Mouse (Mus musculus): ENCODE measurements around the gene Cldn34a. TPM values are rescaled to one million over a fixed set of nuclear protein-coding genes. Genes with fewer than 3 reads are reported as not detected.
"Not testable (repeated sequence)": the region's sequence is repeated elsewhere in the genome, so short reads cannot be mapped to it uniquely, and the experiment has no call there.

The Cldn34a gene
- total RNA-seq (2017) = not detected in 2 replicates

DNA sequence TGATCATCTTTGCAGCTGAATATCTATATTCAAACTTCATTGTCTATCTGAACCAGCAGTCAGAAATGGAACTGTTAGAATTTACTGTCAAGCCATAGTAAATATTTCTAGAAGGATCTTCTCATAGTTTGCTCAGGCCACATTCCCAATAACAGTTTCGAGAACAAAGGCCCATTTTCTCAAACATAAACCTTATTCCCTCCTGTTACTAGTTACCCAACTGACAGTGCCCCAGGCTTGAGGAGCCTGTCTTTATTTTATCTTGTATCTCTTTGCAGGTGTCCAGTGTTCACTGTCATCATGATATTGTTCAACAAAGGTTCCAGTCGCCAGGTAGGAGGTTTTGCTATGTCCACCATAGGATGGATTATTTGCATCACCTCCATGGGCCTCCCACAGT lies at the start of gene Cldn34a:
Cldn34a (plus strand) TSS at position 301 of the 400 bp plus-strand sequence.
- ATAC-seq (replicated peaks in 1 of 2; ENCODE audit: insufficient read depth in 1 of 2, low FRiP score in 2 of 2, low TSS enrichment in 1 of 2, low read depth in 1 of 2, poor library complexity in 2 of 2, severe bottlenecking in 2 of 2) = no peak

DNA sequence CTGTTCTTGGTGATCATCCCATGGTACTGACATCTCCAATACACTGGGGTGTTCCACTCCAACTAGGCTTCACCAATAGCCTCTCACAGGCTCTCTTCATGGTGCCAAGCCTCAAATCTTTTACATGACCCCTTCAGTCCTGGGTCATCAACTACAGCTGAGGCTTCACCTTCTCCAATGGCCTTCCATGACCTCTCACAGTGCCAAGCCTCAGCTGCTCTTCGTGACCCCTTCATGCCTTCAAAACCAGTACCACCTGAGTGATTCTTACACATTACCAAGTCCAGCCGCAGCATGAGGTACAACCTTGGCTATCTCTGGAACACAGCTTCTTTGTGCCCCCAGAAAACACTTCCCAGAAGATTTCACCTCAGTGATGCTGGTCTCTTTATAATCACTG lies 44.5 kb upstream of the Cldn34a start:
- not testable (repeated sequence) for ATAC-seq (replicated peaks in 1 of 2; ENCODE audit: insufficient read depth in 1 of 2, low FRiP score in 2 of 2, low TSS enrichment in 1 of 2, low read depth in 1 of 2, poor library complexity in 2 of 2, severe bottlenecking in 2 of 2)

DNA sequence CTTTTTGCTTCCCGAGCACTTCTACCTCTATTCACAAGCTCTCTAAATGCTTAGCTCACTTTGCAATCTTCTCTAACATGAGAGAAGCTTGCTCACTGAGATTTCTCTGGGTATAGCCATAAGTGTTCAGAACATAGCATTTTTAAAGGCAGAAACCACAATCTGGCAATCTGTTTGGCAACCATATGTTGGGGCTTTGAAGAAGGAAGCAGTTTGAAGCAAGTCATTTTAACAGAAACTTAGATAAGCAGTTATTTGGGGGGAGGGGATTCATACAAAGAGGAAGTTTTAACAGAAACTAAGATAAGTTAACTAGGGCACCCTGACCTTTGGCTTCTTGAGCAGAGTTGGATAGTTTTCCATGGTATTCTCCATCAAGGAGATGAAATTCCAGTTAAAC lies 17.4 kb upstream of the Cldn34a start:
- peak; percentile 29 to 73; a peak in 3 of 4 replicates for ATAC-seq (replicated peaks in 1 of 2; ENCODE audit: insufficient read depth in 1 of 2, low FRiP score in 2 of 2, low TSS enrichment in 1 of 2, low read depth in 1 of 2, poor library complexity in 2 of 2, severe bottlenecking in 2 of 2)

DNA sequence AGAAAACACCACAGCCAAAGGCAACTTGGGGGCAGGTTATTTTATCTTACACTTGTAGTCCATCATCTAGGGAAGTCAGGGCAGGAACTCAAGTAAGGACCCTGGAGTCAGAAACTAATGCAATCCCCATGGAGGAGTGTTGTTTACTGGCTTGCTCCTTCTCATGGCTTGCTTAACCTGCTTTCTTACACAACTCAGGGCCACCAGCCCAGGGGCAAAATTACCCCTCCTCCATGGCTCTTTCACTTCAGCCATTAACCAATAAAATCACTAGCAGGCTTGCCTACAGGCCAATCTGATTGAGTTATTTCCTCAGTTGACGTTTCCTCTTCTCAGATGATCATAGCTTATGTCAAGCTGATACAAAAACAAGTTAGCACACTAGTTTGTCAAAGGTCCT lies 15.0 kb upstream of the Cldn34a start:
- no peak for ATAC-seq (replicated peaks in 1 of 2; ENCODE audit: insufficient read depth in 1 of 2, low FRiP score in 2 of 2, low TSS enrichment in 1 of 2, low read depth in 1 of 2, poor library complexity in 2 of 2, severe bottlenecking in 2 of 2)

DNA sequence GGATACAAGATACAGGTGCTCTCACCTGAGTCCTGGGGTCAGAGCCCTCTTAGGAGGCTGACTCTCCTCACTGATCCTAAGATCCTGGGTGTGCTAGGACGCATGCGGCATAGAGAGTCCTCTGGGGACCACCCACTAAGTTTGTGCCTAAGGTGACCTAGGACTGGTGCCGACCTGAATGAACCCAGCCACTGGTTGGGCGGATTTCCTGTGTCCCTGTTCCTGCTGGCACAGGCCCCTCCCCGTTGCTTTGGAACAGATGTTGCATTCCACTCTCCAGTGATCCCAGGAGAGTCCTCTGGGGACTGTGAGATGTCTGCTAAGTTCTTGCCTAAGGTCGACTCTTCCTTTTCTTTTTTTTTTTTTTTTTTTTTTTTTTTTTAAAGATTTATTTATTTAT lies 5.7 kb upstream of the Cldn34a start:
- ATAC-seq (replicated peaks in 1 of 2; ENCODE audit: insufficient read depth in 1 of 2, low FRiP score in 2 of 2, low TSS enrichment in 1 of 2, low read depth in 1 of 2, poor library complexity in 2 of 2, severe bottlenecking in 2 of 2) = no peak

Other genes with a start within 250 kb of the Cldn34a start
- gene Kantr, start 235.8 kb upstream of the Cldn34a start, total RNA-seq (2017) = 6.3 and 8.3 TPM in 2 replicates
- gene Tspyl2, start 220.9 kb upstream of the Cldn34a start, total RNA-seq (2017) = 34.0 and 39.6 TPM in 2 replicates
- gene Gpr173, start 194.6 kb upstream of the Cldn34a start, total RNA-seq (2017) = 0.63 TPM in 1 of 2 replicates, not detected in the other
- not detected in 2 replicates for gene Shroom2, start 206.1 kb downstream of the Cldn34a start, total RNA-seq (2017)
- not detected in 2 replicates for gene Gpr143, start 218.6 kb downstream of the Cldn34a start, total RNA-seq (2017)

Measured in hematopoietic stem cell, adult 5-6 weeks (primary cell).